Mouse (Mus musculus) lung, embryonic 15.5 days (tissue): ENCODE data around the gene Phc2. TPM values are rescaled to one million over a fixed set of nuclear protein-coding genes. Genes with fewer than 3 reads are reported as not detected.

ENCODE experiments used
- ATAC-seq: fragments of 200-750 bp; cut with Nextera tagmentation; 2 replicates; pipeline ENCODE4 v1.8.0; 2017; ENCODE audit warnings: moderate number of reproducible peaks, borderline replicate concordance; ENCODE audit not compliant: low FRiP score, low TSS enrichment; ENCODE audit errors: extremely low read depth
- H3K27ac ChIP-seq: fragments of 300-500 bp; sonication (generic); 2 replicates; pipeline ENCODE4 v1.5.1; 2015; ENCODE audit warnings: moderate library complexity, mild to moderate bottlenecking, inconsistent platforms
- H3K27me3 ChIP-seq: fragments of 300-500 bp; sonication (generic); 2 replicates; pipeline ENCODE4 v1.6.1; 2015; ENCODE audit warnings: inconsistent platforms
- H3K36me3 ChIP-seq: fragments of 300-500 bp; sonication (generic); 2 replicates; pipeline ENCODE4 v1.6.1; 2015; ENCODE audit warnings: inconsistent platforms
- H3K4me1 ChIP-seq: fragments of 300-500 bp; sonication (generic); 2 replicates; pipeline ENCODE4 v1.6.1; 2015; ENCODE audit warnings: inconsistent platforms
- H3K4me2 ChIP-seq: fragments of 300-500 bp; sonication (generic); 2 replicates; pipeline ENCODE4 v1.6.1; 2015; ENCODE audit warnings: inconsistent platforms, mild to moderate bottlenecking, moderate library complexity
- H3K4me3 ChIP-seq: fragments of 300-500 bp; sonication (generic); 2 replicates; pipeline ENCODE4 v1.5.1; 2015; ENCODE audit warnings: mild to moderate bottlenecking, inconsistent platforms
- H3K9ac ChIP-seq: fragments of 300-500 bp; sonication (generic); 2 replicates; pipeline ENCODE4 v1.6.1; 2015; ENCODE audit warnings: inconsistent platforms
- H3K9me3 ChIP-seq: fragments of 300-500 bp; sonication (generic); 2 replicates; pipeline ENCODE4 v1.6.1; 2016; ENCODE audit warnings: inconsistent platforms
- WGBS: fragments of 180-500 bp; shearing (Covaris S2); methylation state at CpG from one replicate; pipeline ENCODE4 v1.1.7; 2015; 5-methylcytosine and 5-hydroxymethylcytosine counted together
- polyA plus RNA-seq: library from polyadenylated mRNA; unstranded; fragments of >200 nt; fragmentation: Nextera tagmentation; extraction: Ambion mirVana; gene quantifications from 2 replicates; pipeline ENCODE4 v1.2.1, GENCODE M21; 2015

Phc2 gene
- polyA plus RNA-seq, 1 experiment from 2014 or later, result 83.5 TPM

DNA sequence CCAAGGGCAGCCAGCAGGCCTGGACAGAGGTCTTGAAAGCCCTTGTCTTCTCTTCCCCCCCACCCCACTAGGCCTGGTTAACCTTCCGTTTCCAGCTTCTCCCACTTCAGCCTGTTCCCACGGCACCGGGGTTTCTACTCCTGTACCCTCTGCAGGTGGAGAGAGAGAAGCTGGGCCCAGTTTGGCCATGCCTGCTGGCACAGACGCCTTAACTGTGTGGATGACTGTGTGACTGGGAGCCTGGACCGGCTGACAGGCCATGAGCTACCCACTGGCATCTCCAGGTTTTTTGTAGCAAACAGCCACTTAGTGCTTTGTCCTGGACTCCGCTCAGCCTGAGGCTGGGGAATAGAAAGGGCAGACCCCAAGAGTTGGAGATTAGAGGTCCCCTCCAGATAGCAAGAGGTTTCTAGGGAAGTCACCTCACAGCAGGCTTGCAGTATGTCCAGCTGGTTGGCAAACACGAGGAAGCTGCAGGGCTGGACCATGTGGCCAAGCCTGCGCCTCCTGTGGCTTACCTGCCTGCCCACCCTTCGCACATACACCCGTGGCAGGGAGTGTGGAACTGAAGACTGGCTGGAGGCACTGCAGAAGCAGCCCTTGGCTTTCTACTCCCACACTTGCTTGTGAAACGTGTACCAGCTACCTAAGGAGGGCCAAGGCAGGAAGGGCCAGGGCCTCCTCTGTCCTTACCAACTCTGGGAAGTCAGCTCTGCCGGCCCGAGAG is 97.7 kb downstream of the Phc2 start:
- Histone ChIP-seq H3K4me2 (no peak overlapping the region), H3K4me1 (no peaks in the 10 kb centered on the region), H3K27ac (no peak overlapping the region), H3K9me3 (no peaks in the 10 kb centered on the region), H3K4me3 (no peak overlapping the region), H3K36me3 (peaks cover 67% of the 10 kb centered on the region), H3K27me3 (no peaks in the 10 kb centered on the region), H3K9ac (no peak overlapping the region)
- WGBS, result 84% methylated on average over 13 of the region's 13 CpGs
- ATAC-seq, result no peak; the same call in 1 of the 2 replicates

DNA sequence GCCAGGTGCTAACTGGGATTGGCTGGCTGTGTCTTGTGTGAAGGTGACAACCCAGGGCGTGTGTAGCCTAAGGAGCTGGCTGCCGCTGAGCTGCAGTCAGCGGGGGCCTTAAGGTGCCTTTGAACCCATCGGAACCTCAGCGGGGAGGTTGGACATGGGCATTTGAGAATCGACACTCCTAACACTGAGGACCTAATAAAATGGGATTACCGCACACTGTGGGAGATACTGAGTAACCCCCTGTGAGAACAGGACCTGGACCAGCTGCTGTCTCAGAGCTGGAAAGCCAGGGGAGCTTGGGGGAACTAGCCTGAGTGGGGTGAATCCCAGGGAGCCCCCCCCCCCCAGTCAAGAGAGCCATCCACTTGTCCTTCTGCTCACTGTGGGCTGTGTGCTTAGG is 99.1 kb downstream of the Phc2 start:
- H3K4me2 ChIP-seq, result no peak overlapping the region
- no peaks in the 10 kb centered on the region for H3K27me3 ChIP-seq
- H3K27ac ChIP-seq, result no peak overlapping the region
- H3K36me3 ChIP-seq, result peaks cover 54% of the 10 kb centered on the region
- no peaks in the 10 kb centered on the region for H3K4me1 ChIP-seq
- H3K4me3 ChIP-seq, result no peak overlapping the region
- no peak for ATAC-seq
- H3K9ac ChIP-seq, result no peak overlapping the region
- WGBS, result 89% methylated on average over 7 of the region's 7 CpGs
- H3K9me3 ChIP-seq, result no peaks in the 10 kb centered on the region

DNA sequence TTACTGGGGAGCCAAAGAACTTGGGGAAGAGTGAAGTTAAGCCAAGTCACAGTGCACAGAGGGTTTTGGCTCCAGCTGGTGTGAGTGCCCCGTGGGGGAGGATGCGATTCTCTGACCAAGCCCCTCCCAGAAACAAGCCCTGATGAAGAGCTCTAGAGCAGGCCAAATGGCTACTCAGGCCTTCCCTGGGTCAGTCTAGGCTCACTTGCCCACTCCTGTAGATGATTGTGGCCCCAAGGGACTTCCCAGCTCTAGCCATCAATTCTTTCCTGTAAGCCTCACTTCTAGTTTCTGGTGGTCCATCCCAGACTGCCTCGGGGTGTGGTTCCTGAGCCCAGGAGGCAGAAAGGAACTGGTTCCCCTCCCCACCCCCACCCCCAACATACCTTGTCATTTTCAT is 100.6 kb downstream of the Phc2 start, which contains the start of gene A3galt2:
TSS of gene A3galt2 (plus strand) at position 301 of the 400 bp plus-strand sequence.
- Histone ChIP-seq H3K9ac (no peak within 1 kb of the TSS), H3K36me3 (peaks cover 39% of the 10 kb centered on the region), H3K4me1 (no peaks in the 10 kb centered on the region), H3K4me3 (no peak within 1 kb of the TSS), H3K27me3 (no peaks in the 10 kb centered on the region), H3K9me3 (no peaks in the 10 kb centered on the region), H3K27ac (0 out of 2 replicates have a peak within 1 kb of the TSS, but pooled peaks have one; percentile 1), H3K4me2 (no peak within 1 kb of the TSS)
- 53% methylated on average over 3 of the region's 3 CpGs for WGBS
- no peak for ATAC-seq

DNA sequence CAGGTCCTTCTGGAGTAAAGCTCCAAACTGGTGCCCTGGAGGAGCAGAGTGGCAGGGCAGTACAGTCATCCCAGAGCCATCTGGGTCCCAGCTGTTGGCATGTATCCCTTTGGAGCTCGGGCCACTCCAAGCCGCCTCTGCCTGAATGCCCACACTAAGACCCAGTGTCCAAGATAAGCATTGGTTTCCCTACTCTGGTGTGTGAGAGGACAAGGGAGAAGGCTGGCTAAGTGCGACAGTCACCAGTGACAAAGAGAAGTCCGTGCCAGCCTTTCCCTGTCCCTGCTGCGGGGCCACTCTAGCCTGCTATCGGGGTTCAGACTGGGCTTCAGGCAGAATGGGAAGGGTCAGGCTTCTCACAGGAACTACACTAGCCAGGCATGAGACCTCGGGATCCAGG is 101.4 kb downstream of the Phc2 start:
- WGBS, result 63% methylated on average over 7 of the region's 7 CpGs
- peaks cover 32% of the 10 kb centered on the region for H3K36me3 ChIP-seq
- H3K9ac ChIP-seq, result no peak overlapping the region
- no peaks in the 10 kb centered on the region for H3K9me3 ChIP-seq
- no peak for ATAC-seq
- no peaks in the 10 kb centered on the region for H3K4me1 ChIP-seq
- no peak overlapping the region for H3K4me2 ChIP-seq
- 0 out of 2 replicates have a peak overlapping the region, but pooled peaks have one; percentile 1 for H3K27ac ChIP-seq
- no peak overlapping the region for H3K4me3 ChIP-seq
- no peaks in the 10 kb centered on the region for H3K27me3 ChIP-seq

DNA sequence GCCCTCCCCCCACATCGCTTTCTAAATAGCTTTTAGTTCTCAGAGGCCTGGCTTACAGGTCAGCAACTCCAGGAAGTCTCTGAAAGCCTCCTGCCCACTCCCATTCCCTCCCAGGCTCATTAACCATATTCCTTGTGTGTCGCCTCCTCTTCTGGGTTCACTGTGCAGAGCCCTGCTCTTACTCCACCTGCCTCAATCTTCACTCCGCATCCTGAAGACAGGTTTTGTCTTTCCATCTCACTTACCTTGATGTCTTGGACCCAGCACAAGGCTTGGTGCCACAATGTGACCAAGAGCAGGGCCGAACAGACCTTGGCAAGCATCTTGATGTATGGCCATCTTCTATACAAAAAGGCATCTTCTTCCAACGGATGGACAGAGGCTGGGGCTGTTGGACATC is 104.7 kb downstream of the Phc2 start:
- ATAC-seq, result no peak
- WGBS, result 77% methylated on average over 5 of the region's 5 CpGs
- Histone ChIP-seq H3K27ac (no peak overlapping the region), H3K9ac (no peak overlapping the region), H3K27me3 (no peaks in the 10 kb centered on the region), H3K36me3 (peaks cover under 1% of the 10 kb centered on the region; the same call in 1 of the 2 replicates), H3K4me1 (no peaks in the 10 kb centered on the region), H3K4me3 (no peak overlapping the region), H3K9me3 (no peaks in the 10 kb centered on the region), H3K4me2 (no peak overlapping the region)

DNA sequence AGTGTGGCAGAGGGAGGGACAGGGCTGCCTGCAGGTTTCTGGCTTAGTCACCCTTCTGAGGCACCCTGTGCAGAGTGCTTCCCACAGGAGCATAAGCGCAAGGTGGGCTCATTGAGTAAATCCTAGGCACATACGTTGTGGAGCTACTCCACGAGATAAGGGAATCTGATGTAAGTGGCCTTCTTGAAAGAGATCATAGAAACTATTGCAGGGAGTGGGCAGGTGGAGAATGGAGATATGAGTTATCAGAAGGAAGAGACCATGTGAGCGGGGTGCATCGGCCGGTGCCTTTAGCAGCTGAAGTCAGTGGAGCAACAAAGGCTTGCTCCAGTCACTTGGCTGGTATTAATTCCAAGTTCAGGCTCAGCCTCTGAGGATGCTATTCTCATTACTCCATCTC is 105.5 kb downstream of the Phc2 start:
- no peak for ATAC-seq
- Histone ChIP-seq H3K9me3 (no peaks in the 10 kb centered on the region), H3K4me2 (no peak overlapping the region), H3K4me3 (no peak overlapping the region), H3K36me3 (no peaks in the 10 kb centered on the region), H3K4me1 (no peaks in the 10 kb centered on the region), H3K9ac (no peak overlapping the region), H3K27ac (no peak overlapping the region), H3K27me3 (no peaks in the 10 kb centered on the region)
- WGBS, result 76% methylated on average over 6 of the region's 6 CpGs

DNA sequence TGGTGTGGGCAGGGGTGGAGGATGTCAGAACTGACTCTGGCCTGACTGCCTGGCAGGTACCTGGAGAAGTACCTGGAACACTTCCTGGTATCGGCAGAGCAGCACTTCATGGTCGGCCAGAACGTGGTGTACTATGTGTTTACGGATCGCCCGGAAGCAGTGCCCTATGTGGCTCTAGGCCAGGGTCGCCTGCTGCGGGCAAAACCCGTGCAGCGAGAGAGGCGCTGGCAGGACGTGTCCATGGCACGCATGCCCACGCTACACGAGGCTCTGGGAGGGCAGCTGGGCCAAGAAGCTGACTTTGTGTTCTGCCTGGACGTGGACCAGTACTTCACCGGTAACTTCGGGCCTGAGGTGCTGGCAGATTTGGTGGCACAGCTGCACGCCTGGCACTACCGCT is 112.4 kb downstream of the Phc2 start:
- H3K4me1 ChIP-seq, result peaks cover 11% of the 10 kb centered on the region; the same call in 1 of the 2 replicates
- no peak overlapping the region for H3K27ac ChIP-seq
- no peaks in the 10 kb centered on the region for H3K9me3 ChIP-seq
- H3K36me3 ChIP-seq, result no peaks in the 10 kb centered on the region
- H3K9ac ChIP-seq, result no peak overlapping the region
- WGBS, result 88% methylated on average over 20 of the region's 20 CpGs
- no peak; the same call in 1 of the 2 replicates for ATAC-seq
- no peak overlapping the region for H3K4me3 ChIP-seq
- no peak overlapping the region for H3K4me2 ChIP-seq
- no peaks in the 10 kb centered on the region for H3K27me3 ChIP-seq

DNA sequence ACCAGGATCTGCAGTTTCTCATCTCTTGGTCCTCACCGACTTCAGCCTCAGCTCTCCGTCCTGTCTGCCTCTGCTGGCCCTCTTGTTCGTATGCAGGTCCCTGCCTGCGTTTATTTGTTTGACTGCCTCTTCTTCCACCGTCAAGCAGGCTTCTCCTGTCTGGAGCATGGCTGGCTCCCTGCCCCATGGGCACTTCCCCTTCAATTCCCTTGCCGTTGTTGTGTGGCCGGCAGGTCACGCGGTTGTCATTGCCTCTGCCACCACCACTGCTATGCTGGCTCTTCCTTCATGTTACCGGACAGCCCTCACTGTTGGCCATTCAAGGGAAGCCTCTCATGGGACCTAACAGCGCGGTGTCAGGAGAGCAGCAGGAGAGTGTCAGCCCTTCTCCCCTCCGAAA is 113.6 kb downstream of the Phc2 start:
- Histone ChIP-seq H3K36me3 (peaks cover 11% of the 10 kb centered on the region), H3K27ac (no peak overlapping the region), H3K9me3 (no peaks in the 10 kb centered on the region), H3K27me3 (no peaks in the 10 kb centered on the region), H3K9ac (no peak overlapping the region), H3K4me1 (peaks cover 11% of the 10 kb centered on the region; the same call in 1 of the 2 replicates), H3K4me3 (no peak overlapping the region), H3K4me2 (no peak overlapping the region)
- 62% methylated on average over 13 of the region's 13 CpGs for WGBS
- ATAC-seq, result no peak

DNA sequence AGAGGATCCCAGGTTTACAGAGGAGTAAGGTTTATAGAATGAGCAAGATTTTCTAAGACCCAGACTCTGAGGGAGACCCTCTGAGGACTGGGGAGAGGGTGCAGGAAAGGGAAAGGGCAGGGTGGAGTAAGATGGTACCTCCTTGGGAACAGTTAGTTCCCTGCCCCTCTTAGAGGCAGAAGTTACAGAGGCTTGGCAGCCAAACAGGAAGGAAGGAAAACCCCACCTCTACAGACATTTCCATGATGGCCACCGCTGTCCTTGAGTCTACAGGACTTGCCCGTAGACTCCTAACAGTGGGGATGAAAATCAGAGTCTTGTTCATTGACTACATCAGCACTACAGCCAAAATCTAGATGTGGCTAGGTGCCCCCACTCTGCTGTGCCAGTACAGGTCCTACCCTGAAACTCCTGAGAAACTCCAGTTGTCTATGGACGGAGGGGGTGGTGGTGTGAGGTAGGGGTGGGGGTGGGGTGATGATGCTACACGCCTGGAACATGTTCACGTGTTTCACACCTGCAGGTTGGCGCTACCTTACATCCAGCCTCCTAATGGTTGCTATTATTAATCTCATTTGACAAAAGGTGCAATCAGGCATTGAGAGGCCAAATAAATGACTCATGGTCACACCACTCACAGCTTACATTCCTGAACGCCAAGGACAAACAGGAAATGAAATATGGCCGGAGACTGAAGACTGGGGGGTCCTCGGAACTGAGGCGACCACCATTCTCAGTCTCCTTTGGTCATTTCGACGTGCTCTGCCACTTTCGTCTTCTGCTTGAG is 115.3 kb downstream of the Phc2 start:
- Histone ChIP-seq H3K9me3 (no peaks in the 10 kb centered on the region), H3K27ac (no peak overlapping the region), H3K4me3 (no peak overlapping the region), H3K27me3 (no peaks in the 10 kb centered on the region), H3K9ac (no peak overlapping the region), H3K4me1 (peaks cover 11% of the 10 kb centered on the region; the same call in 1 of the 2 replicates), H3K4me2 (no peak overlapping the region), H3K36me3 (peaks cover 28% of the 10 kb centered on the region)
- WGBS, result 63% methylated on average over 13 of the region's 13 CpGs
- no peak for ATAC-seq

DNA sequence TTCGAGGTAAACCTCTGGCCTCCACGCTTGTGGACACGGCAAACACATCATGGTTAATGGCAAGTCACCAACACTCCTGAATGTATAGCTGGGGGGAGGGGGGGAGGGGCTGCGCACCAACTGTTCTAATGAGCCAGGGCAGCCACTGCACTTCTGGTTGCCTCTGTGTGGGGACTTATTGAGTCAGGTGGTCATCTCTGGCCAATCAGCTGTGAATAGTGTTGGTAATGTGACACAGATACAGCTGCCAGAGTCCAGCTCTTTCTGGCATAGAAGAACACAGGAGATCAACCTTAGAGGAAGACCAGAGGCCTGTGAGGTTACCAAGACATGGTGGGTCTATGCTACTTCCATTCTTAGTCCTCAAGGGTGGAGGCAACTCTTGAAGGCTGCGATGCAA is 116.2 kb downstream of the Phc2 start:
- ATAC-seq, result no peak
- Histone ChIP-seq H3K4me2 (no peak overlapping the region), H3K27ac (no peak overlapping the region), H3K4me3 (no peak overlapping the region), H3K27me3 (no peaks in the 10 kb centered on the region), H3K4me1 (peaks cover 11% of the 10 kb centered on the region; the same call in 1 of the 2 replicates), H3K36me3 (peaks cover 37% of the 10 kb centered on the region), H3K9me3 (no peaks in the 10 kb centered on the region), H3K9ac (no peak overlapping the region)
- 69% methylated on average over 5 of the region's 5 CpGs for WGBS

DNA sequence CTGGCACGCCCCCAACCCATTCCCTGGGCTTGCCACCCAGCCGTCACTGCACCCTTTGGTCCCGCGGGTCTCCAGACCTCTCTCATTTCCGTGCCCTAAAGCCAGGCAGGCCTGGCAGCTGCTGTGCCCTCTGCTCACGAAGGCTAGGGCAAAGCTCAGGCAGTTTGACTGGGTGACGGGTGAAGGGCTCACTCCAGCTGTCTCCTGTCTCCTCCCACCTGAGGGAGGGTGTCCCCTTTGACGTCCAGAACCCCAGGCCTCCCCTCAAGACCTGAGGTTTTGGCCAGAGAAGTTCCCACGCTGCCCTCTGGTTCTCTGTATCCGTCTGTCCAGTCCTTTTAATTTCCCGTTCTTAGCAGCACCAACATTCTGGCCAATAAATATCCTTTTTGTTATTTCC is 119.3 kb downstream of the Phc2 start:
- no peaks in the 10 kb centered on the region for H3K9me3 ChIP-seq
- peaks cover 67% of the 10 kb centered on the region for H3K36me3 ChIP-seq

DNA sequence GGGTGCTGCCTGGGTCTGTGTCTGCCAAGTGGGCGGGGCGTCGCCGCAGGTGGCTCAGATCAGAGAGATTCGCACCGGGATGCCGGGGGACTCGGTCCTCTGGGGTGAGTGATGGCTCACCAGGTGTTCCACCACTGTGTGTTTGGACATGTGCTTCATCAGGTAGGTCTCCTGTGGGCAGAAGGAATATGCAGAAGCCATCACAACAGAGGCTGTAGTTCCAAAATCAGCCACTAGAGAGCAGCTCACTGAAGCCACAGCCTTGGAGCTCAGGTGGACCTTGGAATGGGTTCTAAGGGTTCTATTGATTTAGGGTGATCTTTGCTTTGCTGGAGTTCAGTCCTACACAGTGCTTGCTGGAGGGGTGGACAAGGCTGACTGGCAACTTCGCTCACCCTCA is 120.0 kb downstream of the Phc2 start:
- no peaks in the 10 kb centered on the region for H3K27me3 ChIP-seq
- no peak overlapping the region for H3K27ac ChIP-seq
- peaks cover 74% of the 10 kb centered on the region for H3K36me3 ChIP-seq
- no peak overlapping the region for H3K4me3 ChIP-seq
- no peak overlapping the region for H3K4me2 ChIP-seq
- H3K9ac ChIP-seq, result no peak overlapping the region
- no peaks in the 10 kb centered on the region for H3K9me3 ChIP-seq
- peaks cover 8% of the 10 kb centered on the region; the same call in 1 of the 2 replicates for H3K4me1 ChIP-seq
- WGBS, result 81% methylated on average over 9 of the region's 9 CpGs
- ATAC-seq, result no peak

More for the DNA sequence above, 119.3 kb downstream of the Phc2 start:
- no peak overlapping the region for H3K27ac ChIP-seq
- H3K4me2 ChIP-seq, result no peak overlapping the region
- H3K4me1 ChIP-seq, result peaks cover 11% of the 10 kb centered on the region; the same call in 1 of the 2 replicates
- H3K9ac ChIP-seq, result no peak overlapping the region
- no peaks in the 10 kb centered on the region for H3K27me3 ChIP-seq
- WGBS, result 76% methylated on average over 11 of the region's 11 CpGs
- no peak for ATAC-seq
- H3K4me3 ChIP-seq, result no peak overlapping the region
